Mouse (Mus musculus): Measurements from ENCODE around the gene Hnrnpm.

DNA sequence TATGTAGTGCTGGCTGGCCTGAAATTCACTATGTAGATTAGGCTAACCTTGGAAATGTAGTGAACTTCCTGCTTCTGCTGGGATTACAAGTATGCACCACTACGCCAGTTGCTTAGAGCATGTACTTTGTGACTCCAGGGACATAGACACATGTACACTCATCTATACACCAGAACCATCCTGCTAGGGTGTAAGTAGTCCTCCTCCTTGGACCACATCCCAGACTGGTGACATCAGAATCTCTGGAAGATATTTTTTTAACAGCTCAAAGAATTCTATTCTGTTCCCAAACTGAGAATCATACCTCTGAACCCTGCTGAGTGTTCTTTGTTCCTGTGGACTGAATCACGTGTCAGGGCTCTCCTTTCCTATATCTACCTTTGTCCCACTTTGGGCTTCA is 49.6 kb downstream of the Hnrnpm start:
- TF ChIP-seq CTCF (IDR thresholded peaks at IDR 0.05; ENCODE audit: low read depth, low read length), result no peak
- TF ChIP-seq POLR2A (IDR thresholded peaks at IDR 0.05; ENCODE audit: extremely low read depth, insufficient read depth, low read length), result no peak
